Mouse (Mus musculus) layer of hippocampus, postnatal 36 days (tissue): ENCODE measurements around the gene Spin4. TPM values are rescaled to one million over a fixed set of nuclear protein-coding genes. Genes with fewer than 3 reads are reported as not detected.

Experiments
- DNase-seq, 2 experiments: peaks; one replicate each; pipeline ENCODE4 v3.0.0; 2022
- total RNA-seq, 2 experiments: library from RNA; stranded (reverse); gene quantifications; 2 replicates each; pipeline ENCODE4 v1.2.3; 2021

Gene Spin4
- total RNA-seq, result under 1 TPM; 0.46 to 0.55 TPM

GRCm38 (mm10) chrX:95026361-95026892, at the start of gene Spin4:
TSS of gene Spin4 (minus strand) at chrX:95026682.
- DNase-seq, result peak; percentile 69 to 72

GRCm38 (mm10) chrX:95027907-95028306, 1.4 kb upstream of the Spin4 start:
- no peak for DNase-seq

DNA sequence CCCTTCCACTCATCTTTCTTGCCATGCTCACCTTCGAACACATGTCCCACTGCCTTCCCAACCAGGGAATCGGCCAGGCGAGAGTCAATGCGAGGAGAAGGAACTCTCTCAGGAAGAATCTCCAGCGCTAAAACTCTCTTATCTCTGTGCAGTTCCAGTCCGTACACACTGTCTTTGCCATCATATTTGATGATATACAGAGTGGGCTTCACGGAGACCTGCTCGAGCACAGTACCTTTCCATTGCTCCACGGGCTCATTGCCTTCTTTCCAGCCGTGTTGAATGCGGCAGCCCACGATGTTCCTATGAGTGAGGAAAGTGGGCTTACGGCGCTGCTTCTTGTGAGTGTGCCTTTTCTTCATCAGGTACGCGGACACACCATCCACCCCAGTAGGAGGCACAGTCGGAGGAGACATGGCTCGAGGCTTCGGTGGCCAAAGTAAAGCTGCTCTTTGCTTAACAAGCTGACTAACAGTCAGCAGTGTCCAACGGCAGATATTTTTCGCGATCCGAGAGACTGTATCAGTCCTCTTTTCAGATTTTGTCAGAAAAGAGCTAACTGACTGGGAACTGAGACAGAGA, 612 bp downstream of the Spin4 start:
- DNase-seq, result peak in 1 of 2 experiments; percentile 19

GRCm38 (mm10) chrX:95012033-95012432, 14.4 kb downstream of the Spin4 start:
- DNase-seq, result no peak

DNA sequence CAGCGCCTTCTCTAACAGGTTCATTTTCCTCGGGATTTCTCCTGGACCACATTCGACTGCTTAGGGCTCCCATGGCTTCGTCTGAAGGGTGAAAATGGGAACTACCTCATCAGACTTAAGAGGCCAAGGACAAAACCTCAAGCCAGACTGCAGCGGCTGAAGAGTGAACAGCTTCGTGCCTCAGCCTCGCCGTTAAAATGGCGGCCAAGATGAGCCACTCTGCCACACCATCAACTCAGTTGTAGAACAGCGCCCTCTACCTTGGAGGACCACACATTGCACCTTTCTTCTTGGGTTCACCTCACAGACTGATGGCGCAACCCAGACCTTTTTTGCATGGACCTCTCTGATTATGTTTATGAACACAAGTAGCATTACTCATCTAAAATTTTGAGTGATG, 27.6 kb downstream of the Spin4 start:
- DNase-seq, result no peak

GRCm38 (mm10) chrX:94994113-94994512, 32.4 kb downstream of the Spin4 start:
- no peak for DNase-seq

GRCm38 (mm10) chrX:94990903-94991302, 35.6 kb downstream of the Spin4 start:
- no peak for DNase-seq

DNA sequence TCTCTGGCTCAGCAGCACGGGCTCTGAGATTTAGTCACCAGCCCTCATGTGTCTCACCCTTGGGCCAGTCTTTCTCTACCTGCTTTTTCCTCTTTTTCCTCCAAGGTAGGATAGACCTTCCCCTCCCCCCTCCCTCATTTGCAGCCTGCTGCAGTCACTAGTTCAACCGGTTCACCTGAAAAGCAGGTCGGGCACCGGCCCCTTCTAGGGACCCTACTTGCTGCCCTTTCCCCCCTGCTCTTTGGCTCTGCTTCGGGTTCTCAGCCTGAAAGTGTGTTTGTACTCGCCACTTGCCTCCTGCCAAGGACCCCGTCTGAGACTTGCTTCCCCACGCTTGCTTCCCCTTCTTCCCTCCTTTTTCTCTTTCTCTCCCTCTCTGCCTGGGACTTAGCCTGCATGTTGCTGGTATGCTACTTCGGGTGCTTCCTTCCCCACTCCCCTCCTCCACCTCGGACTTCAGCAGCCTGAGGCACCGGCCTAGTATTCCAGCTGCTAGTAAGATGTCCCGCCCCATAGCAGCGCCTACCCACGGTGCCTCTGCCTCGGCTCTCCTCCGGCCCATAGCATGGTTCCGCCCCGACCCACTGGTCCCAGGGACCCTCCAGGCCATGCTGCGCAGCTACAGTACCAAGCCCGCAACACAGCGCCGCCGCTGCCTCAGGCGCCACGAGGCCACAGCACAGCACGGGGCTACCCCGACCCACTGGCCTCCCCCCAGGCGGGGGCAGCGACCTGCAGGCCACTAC, 36.2 kb downstream of the Spin4 start:
- peak in 1 of 2 experiments; percentile 15 for DNase-seq

Other genes starting within 250 kb of the Spin4 start
- gene Arhgef9, start 170.2 kb upstream of the Spin4 start, total RNA-seq, result 100 to 1,000 TPM; 263 to 268 TPM